Mouse (Mus musculus) heart, postnatal 36 days (tissue): ENCODE data around the gene AI854703. TPM values are rescaled to one million over a fixed set of nuclear protein-coding genes. Genes with fewer than 3 reads are reported as not detected.
"Not testable (repeated sequence)": the region's sequence is repeated elsewhere in the genome, so short reads cannot be mapped to it uniquely, and the experiment has no call there.

ENCODE experiments used
- DNase-seq, 2 experiments: peaks; one replicate each; pipeline ENCODE4 v3.0.0; 2021 to 2022
- intact Hi-C: fragments of 180-260 bp; cut with DNase I; formaldehyde crosslinking; loops from one replicate; pipeline ENCODE4 v1.15.1; 2025
- total RNA-seq, 2 experiments: library from RNA; stranded (reverse); gene quantifications; 2 replicates each; pipeline ENCODE4 v1.2.3; 2021

AI854703 gene
- total RNA-seq, 2 experiments from 2014 or later = 0.33 to 0.38 TPM

DNA sequence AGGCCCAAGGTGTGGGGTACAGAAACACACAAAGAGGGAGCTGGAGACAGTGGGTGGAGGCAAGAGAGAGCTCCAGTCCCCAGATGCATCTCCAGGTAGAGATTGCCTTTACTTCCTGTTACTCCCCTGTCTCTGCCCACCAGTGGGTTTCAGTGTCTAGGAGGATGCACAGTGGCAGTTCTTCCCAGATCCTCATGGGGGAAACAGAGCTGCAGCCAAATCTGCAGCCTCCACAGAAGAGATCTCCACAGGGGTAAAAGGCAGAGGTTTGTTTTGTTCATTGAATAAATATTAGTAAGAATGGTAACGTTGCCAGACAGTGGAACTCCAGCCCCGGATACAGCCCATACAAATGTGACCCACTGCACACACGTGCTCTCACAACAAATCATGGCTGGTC, 15.9 kb upstream of the AI854703 start:
- DNase-seq = no peak
- intact Hi-C loops = no loop called here

DNA sequence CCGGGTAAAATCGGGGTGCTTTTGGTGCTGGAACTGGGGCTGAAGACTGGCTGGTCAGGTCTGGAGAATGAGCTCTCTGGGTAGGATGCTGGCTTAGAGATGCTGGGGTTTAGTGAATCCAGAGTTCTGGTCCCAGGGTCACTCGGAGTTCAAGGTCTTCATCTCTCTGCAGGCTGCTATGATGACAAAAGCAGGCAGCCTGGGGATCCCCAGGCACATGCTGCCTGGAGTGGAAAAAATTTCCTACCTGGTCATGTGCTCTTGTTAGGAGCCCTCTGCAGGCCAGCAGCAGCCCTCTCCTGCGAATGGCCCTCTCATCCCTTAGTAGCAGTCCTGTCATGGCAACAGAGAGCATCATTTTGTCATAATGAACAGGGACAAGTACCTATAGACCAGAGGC, 13.1 kb upstream of the AI854703 start:
- no peak for DNase-seq
- intact Hi-C loops = no loop called here

DNA sequence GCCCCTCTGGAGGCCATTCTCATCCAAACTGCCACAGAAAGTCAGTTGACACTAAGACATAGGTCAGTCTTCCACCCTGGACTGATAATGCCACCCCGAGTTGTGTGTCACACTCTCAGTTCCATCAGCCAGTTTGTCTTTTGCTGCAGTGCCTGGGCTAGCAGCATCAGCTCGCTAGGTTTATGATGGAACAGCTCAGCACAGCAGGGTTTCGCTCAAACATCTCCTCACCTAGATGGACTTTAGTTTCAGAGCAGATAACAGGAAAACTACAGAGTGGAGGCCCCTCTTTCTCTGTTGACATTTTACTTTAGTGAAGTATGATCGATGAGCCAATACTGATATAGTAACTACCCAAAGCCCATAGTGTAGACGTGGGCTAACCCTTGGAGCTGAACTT, 11.8 kb upstream of the AI854703 start:
- intact Hi-C loops = no loop called here
- DNase-seq = no peak

DNA sequence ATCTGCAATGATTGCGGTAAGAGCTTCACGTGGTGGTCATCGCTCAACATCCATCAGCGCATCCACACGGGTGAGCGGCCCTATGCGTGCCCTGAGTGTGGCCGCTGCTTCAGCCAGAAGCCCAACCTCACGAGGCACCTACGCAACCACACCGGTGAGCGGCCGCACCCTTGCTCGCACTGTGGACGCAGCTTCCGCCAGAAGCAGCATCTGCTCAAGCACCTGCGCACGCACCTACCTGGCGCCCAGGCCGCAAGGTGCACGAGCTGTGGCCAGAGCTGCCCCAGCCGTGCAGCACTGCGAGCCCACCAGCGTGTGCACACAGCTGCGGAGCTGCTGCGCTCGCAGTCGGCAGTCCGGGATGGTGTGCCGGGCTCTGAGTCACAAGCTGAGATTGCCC, 6.5 kb upstream of the AI854703 start:
- DNase-seq = no peak
- intact Hi-C loops = no loop called here

DNA sequence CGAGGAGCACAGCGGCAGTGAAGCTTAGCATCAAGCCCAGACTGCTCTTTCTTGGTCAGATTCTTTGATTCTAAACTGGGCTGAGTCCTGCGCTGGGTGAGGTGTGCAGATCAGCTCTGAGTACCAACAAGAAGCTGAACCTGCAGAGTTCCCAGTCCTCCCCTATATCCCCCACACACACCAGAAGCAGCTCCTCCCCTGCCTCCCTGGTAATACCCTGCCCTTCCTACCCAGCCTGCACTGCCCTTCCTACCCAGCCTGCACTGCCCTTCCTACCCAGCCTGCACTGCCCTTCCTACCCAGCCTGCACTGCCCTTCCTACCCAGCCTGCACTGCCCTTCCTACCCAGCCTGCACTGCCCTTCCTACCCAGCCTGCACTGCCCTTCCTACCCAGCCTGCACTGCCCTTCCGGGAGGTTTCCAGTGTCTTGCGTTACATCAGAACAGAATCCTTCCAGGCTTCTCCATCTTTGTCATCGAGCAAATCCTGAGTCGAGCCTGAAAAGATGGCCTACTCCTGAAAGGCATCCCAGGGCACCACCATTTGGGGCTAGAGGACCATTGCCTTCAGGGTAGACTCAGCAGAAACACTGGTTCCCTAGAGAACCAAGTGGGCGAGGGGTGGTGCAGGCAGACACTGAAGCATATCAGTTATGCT, 4.2 kb upstream of the AI854703 start:
- intact Hi-C loops = not testable (repeated sequence)

DNA sequence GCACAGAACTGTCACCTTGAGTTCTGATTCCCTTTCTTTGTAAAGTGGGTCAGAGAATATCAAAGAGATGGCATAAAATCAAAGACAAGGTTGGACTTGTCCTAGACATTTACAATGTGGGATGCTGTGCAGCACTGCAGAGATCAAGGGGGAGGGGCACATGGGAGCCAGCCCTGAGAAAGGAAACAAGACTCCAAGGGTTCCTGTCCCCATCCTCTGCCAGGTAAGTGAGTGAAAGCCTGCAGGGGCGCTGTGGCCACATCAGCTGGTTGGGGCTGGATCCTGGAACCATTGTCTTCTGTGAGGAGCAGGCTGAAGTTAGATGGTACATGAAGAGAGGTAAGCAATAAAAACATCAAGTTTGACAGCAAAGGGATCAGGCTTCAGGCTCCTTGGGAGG, 3.1 kb upstream of the AI854703 start:
- DNase-seq = no peak
- intact Hi-C loops = no loop called here

More for the DNA sequence above, 4.2 kb upstream of the AI854703 start:
- not testable (repeated sequence) for DNase-seq

DNA sequence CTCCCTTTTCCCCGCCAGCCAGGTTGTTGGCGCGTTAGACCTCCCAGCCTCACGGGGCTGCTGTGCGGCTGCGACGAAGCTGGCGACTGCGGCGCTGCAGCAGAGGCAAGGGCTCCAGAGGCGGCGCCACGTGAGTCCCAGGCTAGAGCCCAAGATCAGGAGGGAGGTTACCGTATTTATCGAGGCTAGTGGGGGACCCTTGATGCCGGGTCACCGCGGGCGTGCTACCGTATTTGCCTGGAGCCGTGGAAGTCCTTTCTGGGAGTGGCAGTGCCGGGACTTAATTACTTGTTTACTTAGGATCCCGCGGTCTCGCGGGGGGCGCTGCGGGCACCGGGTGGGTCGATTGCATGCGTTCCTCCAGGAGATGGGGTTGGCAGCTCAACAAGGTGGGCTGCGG, 420 bp downstream of the AI854703 start:
- peak; percentile 45 to 52 for DNase-seq
- intact Hi-C loops = no loop called here

DNA sequence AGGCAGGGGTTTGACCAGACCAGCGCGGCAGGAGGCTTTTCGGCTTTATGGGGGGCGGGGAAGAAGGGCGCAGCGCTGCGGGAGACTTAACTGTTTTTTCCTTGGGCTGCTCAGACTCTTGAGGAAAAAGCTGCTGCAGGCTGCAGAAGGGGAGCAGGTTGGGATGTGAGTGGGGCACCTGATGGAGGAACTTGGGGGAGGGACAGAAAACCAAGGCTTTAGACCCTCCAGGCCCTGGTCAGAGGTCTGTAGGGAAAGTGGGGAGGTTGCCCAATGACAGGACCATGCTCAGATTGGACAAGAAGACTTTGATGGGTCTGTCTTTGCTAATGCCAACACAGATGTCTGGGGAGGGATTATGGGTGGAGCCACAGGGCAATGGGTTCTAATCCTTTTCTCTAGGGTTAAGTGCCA, 954 bp downstream of the AI854703 start:
- intact Hi-C loops = no loop called here
- no peak for DNase-seq

DNA sequence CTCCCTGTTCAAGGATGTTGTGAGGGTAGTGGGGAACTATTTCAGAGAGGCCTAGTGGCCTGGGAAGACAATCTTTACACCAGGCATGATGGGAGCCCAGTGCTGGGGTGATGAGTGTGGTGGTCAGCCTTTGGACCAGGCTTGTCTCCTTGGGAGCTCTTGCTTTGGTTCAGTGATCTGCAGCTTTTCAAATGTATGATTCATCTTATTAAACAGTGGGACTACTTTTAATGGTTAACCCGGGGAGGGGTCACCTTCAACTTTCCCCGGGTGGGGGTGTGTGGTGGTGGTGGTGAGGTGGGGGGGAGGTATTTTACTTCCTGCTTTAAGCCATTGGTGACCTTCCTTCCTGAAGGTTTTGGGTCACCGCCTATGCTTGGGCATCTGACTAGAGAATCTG, 1.8 kb downstream of the AI854703 start:
- no peak for DNase-seq
- intact Hi-C loops = no loop called here

DNA sequence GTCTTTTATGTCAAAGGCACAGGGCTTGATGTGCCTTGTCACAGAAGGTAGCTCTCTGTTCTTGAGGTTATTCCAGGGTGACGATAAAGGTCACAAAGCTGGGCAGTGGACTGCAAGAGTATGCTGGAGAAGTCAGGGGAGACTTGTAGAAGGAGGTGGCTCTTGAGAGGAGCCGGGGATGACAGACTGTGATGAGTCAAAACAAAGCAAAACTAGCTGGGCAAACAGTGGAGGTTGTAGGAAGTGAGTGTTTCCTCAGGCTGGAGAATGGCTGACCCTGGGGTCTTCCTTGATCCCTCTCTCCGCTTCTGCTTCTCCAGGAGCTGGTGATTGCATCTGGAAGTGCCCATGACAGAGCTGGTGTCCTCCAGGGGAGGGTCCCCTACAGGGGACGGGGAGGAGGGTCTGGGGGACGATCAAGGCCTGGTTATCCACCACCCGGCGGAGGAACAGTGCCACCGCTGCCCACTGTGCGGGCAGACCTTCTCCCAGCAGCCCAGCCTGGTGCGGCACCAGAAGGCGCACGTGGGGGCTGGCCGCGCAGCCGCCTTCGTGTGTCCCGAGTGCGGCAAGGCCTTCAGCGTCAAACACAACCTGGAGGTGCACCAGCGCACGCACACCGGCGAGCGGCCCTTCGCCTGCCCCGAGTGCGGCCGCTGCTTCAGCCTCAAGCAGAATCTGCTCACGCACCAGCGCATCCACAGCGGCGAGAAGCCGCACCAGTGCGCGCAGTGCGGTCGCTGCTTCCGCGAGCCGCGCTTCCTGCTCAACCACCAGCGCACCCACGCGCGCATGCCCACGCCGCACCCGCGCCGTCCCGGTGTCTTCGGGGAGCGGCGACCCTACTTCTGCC, 2.5 kb downstream of the AI854703 start:
- DNase-seq = no peak
- intact Hi-C loops = no loop called here

DNA sequence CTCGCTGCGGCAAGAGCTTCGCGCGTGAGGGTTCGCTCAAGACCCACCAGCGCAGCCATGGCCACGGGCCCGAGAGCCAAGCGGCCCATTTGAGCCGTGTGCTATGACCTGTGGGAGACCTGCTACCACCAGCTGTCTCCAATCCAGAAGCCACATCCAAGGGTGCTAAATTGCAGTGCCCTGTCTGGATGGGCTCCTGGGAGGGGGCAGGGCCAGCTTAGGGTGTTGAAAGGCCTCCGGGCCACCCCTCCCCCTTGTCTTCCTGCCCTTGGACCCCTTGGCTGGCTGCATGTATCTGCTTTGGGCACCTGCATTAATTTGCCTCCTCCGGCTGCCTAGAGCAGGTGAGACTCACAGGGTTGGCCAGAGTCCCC, 3.1 kb downstream of the AI854703 start:
- intact Hi-C loops = no loop called here
- no peak for DNase-seq

DNA sequence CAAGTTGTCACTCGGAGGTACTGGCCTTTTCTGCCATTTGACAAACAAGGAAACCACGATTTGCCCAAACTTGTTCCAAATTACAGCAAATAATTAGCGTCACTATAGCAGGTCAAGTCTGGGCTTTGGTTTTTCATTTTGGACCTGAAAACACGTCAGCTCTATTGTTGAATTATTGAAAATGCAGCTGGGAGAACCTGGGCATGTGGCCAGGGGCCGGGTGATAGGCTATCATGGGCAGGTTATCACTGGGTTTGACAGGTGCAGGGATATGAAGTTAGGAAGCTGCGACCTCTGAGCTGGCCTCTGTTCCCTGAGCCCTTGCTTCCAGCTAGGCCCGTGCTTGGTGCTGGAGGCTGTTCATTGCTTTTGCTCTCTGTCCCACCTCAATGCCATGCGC, 4.3 kb downstream of the AI854703 start:
- intact Hi-C loops = no loop called here

DNA sequence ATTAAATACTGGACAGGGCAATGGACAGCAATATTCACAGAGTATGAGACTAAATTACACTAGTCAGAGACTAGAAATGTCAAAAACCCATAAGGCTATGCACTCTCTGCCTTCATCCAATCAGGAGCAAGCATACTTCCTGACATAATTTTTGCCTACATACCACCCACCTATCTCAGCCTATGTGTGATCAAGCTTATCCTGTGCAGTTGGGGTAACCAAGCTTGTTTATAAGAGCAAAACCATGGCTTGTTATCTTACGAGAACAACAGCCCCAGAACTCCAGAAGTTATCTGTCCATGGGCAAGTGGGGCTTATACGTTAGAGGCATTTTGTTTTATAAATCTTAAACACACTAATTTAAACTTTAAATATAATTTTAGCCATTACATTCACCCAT, 8.5 kb downstream of the AI854703 start:
- intact Hi-C loops = no loop called here
- no peak for DNase-seq

More for the DNA sequence above, 4.3 kb downstream of the AI854703 start:
- no peak for DNase-seq

DNA sequence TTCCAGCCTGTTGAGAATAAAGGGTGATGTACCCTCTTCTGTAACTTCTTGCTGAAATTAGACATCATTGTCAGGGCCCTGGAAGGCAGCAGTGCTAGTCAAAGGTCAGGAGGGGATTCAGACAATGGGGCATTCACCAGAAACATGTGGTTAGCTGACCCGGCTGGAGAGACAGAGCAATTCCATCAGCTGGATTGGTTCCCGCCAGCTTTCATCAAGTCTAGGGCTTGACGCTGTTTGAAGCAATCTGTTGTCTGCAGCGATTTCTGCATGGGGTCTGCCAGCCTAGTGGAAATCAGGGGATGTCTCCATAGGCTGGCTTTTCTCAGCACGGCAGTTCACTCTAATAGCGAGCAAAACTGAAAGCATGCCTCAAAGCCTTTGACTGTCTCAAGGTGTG, 10.0 kb downstream of the AI854703 start:
- peak in 1 of 2 experiments; percentile 38 for DNase-seq
- intact Hi-C loops = no loop called here

DNA sequence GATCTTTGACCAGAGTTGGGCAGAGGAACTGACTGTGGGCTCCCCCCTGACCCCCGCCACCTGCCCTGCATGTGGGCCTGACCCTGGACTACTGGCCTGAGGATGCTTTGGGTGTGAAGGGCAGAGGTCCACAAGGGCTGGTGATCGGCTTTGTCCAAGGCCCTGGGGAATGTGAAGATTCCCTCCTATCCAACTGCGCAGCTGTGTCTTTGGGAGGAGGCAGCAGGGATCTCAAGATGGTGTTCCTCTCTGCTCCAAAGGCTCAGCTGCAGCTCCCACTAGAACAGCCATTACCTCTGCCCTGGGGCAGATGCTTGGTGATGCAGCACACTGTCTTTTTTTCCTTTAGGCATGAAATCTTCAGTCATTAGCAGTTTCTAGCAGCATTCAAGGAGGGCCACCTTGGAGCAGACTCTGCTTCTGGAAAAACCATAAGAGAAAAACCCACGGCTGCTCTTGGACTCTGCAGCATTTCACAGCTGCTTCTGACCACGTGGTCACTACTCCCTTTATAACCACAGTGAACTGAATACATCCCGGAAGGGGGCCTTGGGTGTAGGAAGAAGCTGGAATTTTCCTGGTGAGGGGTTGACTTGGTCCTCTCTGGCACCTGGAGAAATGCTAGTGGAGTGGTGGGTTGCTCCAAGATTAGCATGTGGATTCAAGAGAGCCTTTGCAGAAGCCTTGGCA, 11.4 kb downstream of the AI854703 start:
- intact Hi-C loops = no loop called here
- DNase-seq = no peak

DNA sequence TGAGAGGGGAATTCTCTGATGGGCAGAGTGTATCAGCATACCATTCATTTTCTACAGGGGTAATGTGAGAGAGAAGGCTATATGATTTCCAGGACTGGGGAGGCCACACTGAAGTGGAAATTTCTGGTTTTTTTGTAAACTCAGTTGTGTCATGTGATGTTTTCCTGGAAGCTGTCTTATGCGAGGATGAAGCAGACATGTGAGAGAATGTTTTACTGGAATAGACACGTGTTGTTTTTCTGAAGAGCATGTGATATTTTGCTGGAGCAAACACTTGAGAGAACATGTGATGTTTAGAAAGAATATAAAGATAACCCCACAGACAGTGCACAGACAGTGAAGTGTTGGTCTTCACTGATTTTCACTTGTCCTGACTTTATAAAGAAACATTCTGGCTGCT, 12.0 kb downstream of the AI854703 start:
- no peak for DNase-seq
- intact Hi-C loops = no loop called here

DNA sequence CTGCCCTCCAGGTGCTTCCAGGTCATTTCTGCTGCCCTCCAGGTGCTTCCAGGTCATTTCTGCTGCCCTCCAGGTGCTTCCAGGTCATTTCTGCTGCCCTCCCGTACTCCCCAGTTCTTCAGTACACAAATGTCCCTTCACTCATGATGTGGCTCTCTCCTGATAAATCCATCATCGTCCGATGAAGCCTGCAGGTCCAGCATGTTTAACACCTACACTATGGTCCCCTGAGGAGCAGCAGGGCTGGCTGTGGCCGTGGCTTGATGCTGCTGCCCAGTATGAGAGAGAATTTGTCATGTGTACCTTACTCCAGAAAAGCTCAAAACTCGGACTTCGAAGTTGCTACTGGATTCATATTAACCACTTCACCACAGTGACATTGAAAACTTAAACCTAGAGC, 14.8 kb downstream of the AI854703 start:
- no peak for DNase-seq
- intact Hi-C loops = loop anchor here (10.0 kb wide), 1 partner anchor 313 kb away; no protein-coding TSS in a partner anchor

DNA sequence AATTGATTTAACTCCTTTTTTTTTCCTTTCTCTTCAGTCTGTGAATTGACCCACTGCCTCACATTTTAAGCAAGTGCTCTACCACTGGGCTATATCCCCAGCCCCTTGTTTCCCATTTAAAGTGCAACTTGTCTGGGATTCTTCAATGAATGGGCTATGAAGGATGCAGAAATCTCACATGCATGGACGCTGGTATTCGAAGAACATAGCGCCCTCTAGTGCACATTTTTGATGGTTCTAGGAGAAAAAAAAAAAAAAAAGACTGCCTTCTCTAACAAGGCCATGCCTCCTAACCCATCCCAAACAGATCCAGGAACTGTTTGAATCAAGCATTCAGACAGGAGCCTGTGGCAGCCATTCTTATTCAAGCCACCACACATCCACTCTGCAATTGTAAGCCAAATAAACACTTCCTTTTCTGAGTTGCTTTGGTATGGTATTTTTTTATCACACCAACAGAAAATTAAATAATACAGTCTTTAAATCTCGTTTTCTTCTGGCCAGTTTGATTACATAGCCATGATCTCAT, 16.3 kb downstream of the AI854703 start:
- DNase-seq = peak in 1 of 2 experiments; percentile 19
- intact Hi-C loops = loop anchor here (1.0 to 10.0 kb wide), 4 partner anchors 60 to 466 kb away; no protein-coding TSS in a partner anchor

DNA sequence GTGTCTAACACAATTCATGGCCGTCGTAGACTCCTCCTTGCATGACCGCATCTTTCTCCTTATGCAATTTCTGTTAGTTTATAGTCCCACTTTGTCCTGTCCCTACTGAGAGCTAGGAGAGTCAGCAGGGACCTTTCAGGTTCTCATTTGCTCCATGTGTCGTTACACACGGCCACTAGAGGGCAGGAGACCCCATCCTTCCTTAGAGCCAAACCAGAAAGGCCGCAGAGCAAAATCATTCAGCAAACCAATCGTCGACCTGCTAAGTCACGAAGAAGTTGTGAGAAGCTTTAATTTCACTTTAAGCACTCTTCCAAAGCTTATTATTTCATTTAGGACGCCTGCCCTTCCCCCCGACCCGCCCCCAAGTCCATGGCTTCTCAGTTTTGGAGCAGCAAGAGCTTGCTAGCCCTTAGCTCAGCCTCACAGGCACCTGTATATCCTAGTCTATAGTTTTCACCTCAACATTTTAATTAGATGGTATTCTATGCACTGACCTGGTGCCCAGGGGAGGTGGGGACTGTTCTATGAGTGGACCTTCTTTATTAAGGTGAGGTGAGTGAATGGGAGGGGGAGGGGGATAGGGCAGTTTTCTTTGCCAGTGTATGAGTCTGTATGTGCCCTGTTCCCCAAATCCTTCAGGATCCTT, 19.2 kb downstream of the AI854703 start:
- peak; percentile 75 to 80 for DNase-seq
- intact Hi-C loops = loop anchor here (1.0 to 10.0 kb wide), 5 partner anchors 101 to 309 kb away; partner anchors contain the start of gene Gimap5

DNA sequence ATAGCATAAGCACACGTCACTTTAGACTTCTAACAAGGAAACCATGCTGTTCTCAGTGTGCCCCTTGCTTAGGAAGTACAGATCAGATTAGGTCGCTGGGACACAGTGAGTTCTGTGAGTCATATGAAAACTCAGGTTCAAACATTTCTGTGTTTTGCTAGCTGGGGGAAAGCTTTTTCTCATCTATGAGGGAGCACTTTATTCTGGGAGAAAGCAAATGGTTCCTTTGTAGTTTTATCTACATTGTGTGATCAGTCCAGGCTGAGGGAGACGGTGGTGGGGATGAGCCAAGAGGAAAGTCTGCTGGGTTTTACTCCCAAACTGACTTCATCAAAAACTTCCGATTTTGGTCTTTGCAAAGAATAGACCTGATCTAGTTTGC, 19.7 kb downstream of the AI854703 start:
- no peak for DNase-seq
- intact Hi-C loops = loop anchor here (2.0 to 10.0 kb wide), 3 partner anchors 101 to 309 kb away; partner anchors contain the start of gene Gimap5
